Mouse (Mus musculus): ENCODE data around the gene Stmn3. TPM values are rescaled to one million over a fixed set of nuclear protein-coding genes. Genes with fewer than 3 reads are reported as not detected.

Stmn3 gene
- polyA plus RNA-seq (2014; fragmentation: Nextera tagmentation; extraction: Ambion mirVana) = 0.24 and 3.6 TPM in 2 replicates

- no peak; the same call in 1 of the 2 replicates for ATAC-seq (ENCODE audit: insufficient number of reproducible peaks, insufficient read depth, low FRiP score, low read depth)
- Histone ChIP-seq H3K4me3 (ENCODE audit: control insufficient read depth in 1 of 2, insufficient read depth in 1 of 2, low read depth in 1 of 2, low read length in 2 of 2) (peak within 1 kb of the TSS in 1 of 2 experiments; percentile 19; a peak in 2 of 4 replicates), H3K27ac (replicated peaks in 1 of 2; ENCODE audit: control insufficient read depth in 1 of 2, insufficient read depth in 1 of 2, low read depth in 2 of 2, low read length in 2 of 2) (no peak within 1 kb of the TSS), H3K9me3 (ENCODE audit: control insufficient read depth, low read length) (no peaks in the 10 kb centered on the region), H3K36me3 (ENCODE audit: control insufficient read depth, insufficient read depth, low read length) (no peaks in the 10 kb centered on the region), H3K9ac (ENCODE audit: low read length) (no peak within 1 kb of the TSS), H3K4me1 (ENCODE audit: control insufficient read depth in 2 of 2, insufficient read depth in 2 of 2, low read length in 2 of 2) (peaks cover 4 to 6% of the 10 kb centered on the region in 2 experiments; a peak in 2 of 4 replicates), H3K27me3 (ENCODE audit: control insufficient read depth, insufficient read depth, low read length) (peaks cover 46% of the 10 kb centered on the region), H3K4me2 (ENCODE audit: low read length) (peak within 1 kb of the TSS; percentile 42)
- 5% methylated on average over 23 of the region's 23 CpGs for WGBS
These were observed at the start of gene Stmn3 for GRCm38 (mm10) chr2:181314080-181314810. Gene Stmn3, minus strand, starts transcription at chr2:181314500.

- Histone ChIP-seq H3K9ac (ENCODE audit: low read length) (peak overlapping the region; percentile 93), H3K36me3 (ENCODE audit: control insufficient read depth, insufficient read depth, low read length) (peaks cover 60% of the 10 kb centered on the region), H3K4me1 (ENCODE audit: control insufficient read depth in 2 of 2, insufficient read depth in 2 of 2, low read length in 2 of 2) (peaks cover 3 to 31% of the 10 kb centered on the region in 2 experiments), H3K4me3 (ENCODE audit: control insufficient read depth in 1 of 2, insufficient read depth in 1 of 2, low read depth in 1 of 2, low read length in 2 of 2) (peak overlapping the region in 1 of 2 experiments; percentile 93; a peak in 1 of 4 replicates), H3K27ac (replicated peaks in 1 of 2; ENCODE audit: control insufficient read depth in 1 of 2, insufficient read depth in 1 of 2, low read depth in 2 of 2, low read length in 2 of 2) (no peak overlapping the region), H3K9me3 (ENCODE audit: control insufficient read depth, low read length) (no peaks in the 10 kb centered on the region), H3K4me2 (ENCODE audit: low read length) (peak overlapping the region; percentile 97), H3K27me3 (ENCODE audit: control insufficient read depth, insufficient read depth, low read length) (no peaks in the 10 kb centered on the region)
- 78% methylated on average over 3 of the region's 3 CpGs for WGBS
- no peak for ATAC-seq (ENCODE audit: insufficient number of reproducible peaks, insufficient read depth, low FRiP score, low read depth)
These were observed 49.6 kb upstream of the Stmn3 start for GRCm38 (mm10) chr2:181363946-181364345.

GRCm38 (mm10) chr2:181356780-181357179 is 42.5 kb upstream of the Stmn3 start:
- ATAC-seq (ENCODE audit: insufficient number of reproducible peaks, insufficient read depth, low FRiP score, low read depth) = no peak
- no peak overlapping the region for H3K4me2 ChIP-seq (ENCODE audit: low read length)
- no peak overlapping the region for H3K4me3 ChIP-seq (ENCODE audit: control insufficient read depth in 1 of 2, insufficient read depth in 1 of 2, low read depth in 1 of 2, low read length in 2 of 2)
- H3K9ac ChIP-seq (ENCODE audit: low read length) = no peak overlapping the region
- H3K9me3 ChIP-seq (ENCODE audit: control insufficient read depth, low read length) = no peaks in the 10 kb centered on the region
- H3K4me1 ChIP-seq (ENCODE audit: control insufficient read depth in 2 of 2, insufficient read depth in 2 of 2, low read length in 2 of 2) = no peaks in the 10 kb centered on the region
- H3K27me3 ChIP-seq (ENCODE audit: control insufficient read depth, insufficient read depth, low read length) = no peaks in the 10 kb centered on the region
- no peak overlapping the region for H3K27ac ChIP-seq (replicated peaks in 1 of 2; ENCODE audit: control insufficient read depth in 1 of 2, insufficient read depth in 1 of 2, low read depth in 2 of 2, low read length in 2 of 2)
- peaks cover 99% of the 10 kb centered on the region for H3K36me3 ChIP-seq (ENCODE audit: control insufficient read depth, insufficient read depth, low read length)
- 68% methylated on average over 3 of the region's 3 CpGs for WGBS

GRCm38 (mm10) chr2:181342766-181343165 is 28.5 kb upstream of the Stmn3 start:
- Histone ChIP-seq H3K4me2 (ENCODE audit: low read length) (0 out of 2 replicates have a peak overlapping the region, but pooled peaks have one; percentile 9), H3K36me3 (ENCODE audit: control insufficient read depth, insufficient read depth, low read length) (peaks cover 72% of the 10 kb centered on the region), H3K27me3 (ENCODE audit: control insufficient read depth, insufficient read depth, low read length) (no peaks in the 10 kb centered on the region), H3K9ac (ENCODE audit: low read length) (no peak overlapping the region), H3K27ac (replicated peaks in 1 of 2; ENCODE audit: control insufficient read depth in 1 of 2, insufficient read depth in 1 of 2, low read depth in 2 of 2, low read length in 2 of 2) (peak overlapping the region; percentile 52 to 82), H3K4me3 (ENCODE audit: control insufficient read depth in 1 of 2, insufficient read depth in 1 of 2, low read depth in 1 of 2, low read length in 2 of 2) (no peak overlapping the region), H3K4me1 (ENCODE audit: control insufficient read depth in 2 of 2, insufficient read depth in 2 of 2, low read length in 2 of 2) (peaks cover 11 to 17% of the 10 kb centered on the region in 2 experiments; a peak in 3 of 4 replicates), H3K9me3 (ENCODE audit: control insufficient read depth, low read length) (no peaks in the 10 kb centered on the region)
- 35% methylated on average over 6 of the region's 6 CpGs for WGBS
- peak; percentile 82 for ATAC-seq (ENCODE audit: insufficient number of reproducible peaks, insufficient read depth, low FRiP score, low read depth)

- ATAC-seq (ENCODE audit: insufficient number of reproducible peaks, insufficient read depth, low FRiP score, low read depth) = no peak
- Histone ChIP-seq H3K4me3 (ENCODE audit: control insufficient read depth in 1 of 2, insufficient read depth in 1 of 2, low read depth in 1 of 2, low read length in 2 of 2) (no peak overlapping the region), H3K4me2 (ENCODE audit: low read length) (no peak overlapping the region), H3K27ac (replicated peaks in 1 of 2; ENCODE audit: control insufficient read depth in 1 of 2, insufficient read depth in 1 of 2, low read depth in 2 of 2, low read length in 2 of 2) (no peak overlapping the region), H3K9me3 (ENCODE audit: control insufficient read depth, low read length) (no peaks in the 10 kb centered on the region), H3K4me1 (ENCODE audit: control insufficient read depth in 2 of 2, insufficient read depth in 2 of 2, low read length in 2 of 2) (peaks cover 11 to 17% of the 10 kb centered on the region in 2 experiments; a peak in 3 of 4 replicates), H3K9ac (ENCODE audit: low read length) (no peak overlapping the region), H3K36me3 (ENCODE audit: control insufficient read depth, insufficient read depth, low read length) (peaks cover 72% of the 10 kb centered on the region), H3K27me3 (ENCODE audit: control insufficient read depth, insufficient read depth, low read length) (no peaks in the 10 kb centered on the region)
- WGBS = 85% methylated on average over 4 of the region's 4 CpGs
These were observed 26.1 kb upstream of the Stmn3 start for GRCm38 (mm10) chr2:181340426-181340825.

GRCm38 (mm10) chr2:181334023-181334422 is 19.7 kb upstream of the Stmn3 start:
- Histone ChIP-seq H3K27me3 (ENCODE audit: control insufficient read depth, insufficient read depth, low read length) (no peaks in the 10 kb centered on the region), H3K36me3 (ENCODE audit: control insufficient read depth, insufficient read depth, low read length) (peaks cover 89% of the 10 kb centered on the region), H3K9ac (ENCODE audit: low read length) (no peak overlapping the region), H3K27ac (replicated peaks in 1 of 2; ENCODE audit: control insufficient read depth in 1 of 2, insufficient read depth in 1 of 2, low read depth in 2 of 2, low read length in 2 of 2) (no peak overlapping the region), H3K4me1 (ENCODE audit: control insufficient read depth in 2 of 2, insufficient read depth in 2 of 2, low read length in 2 of 2) (0 out of 4 replicates have a peak, but pooled peaks cover 0 to 3% of the 10 kb centered on the region in 2 experiments), H3K4me3 (ENCODE audit: control insufficient read depth in 1 of 2, insufficient read depth in 1 of 2, low read depth in 1 of 2, low read length in 2 of 2) (no peak overlapping the region), H3K9me3 (ENCODE audit: control insufficient read depth, low read length) (no peaks in the 10 kb centered on the region), H3K4me2 (ENCODE audit: low read length) (no peak overlapping the region)
- WGBS = 59% methylated on average over 3 of the region's 3 CpGs
- ATAC-seq (ENCODE audit: insufficient number of reproducible peaks, insufficient read depth, low FRiP score, low read depth) = no peak

GRCm38 (mm10) chr2:181332542-181332941 is 18.2 kb upstream of the Stmn3 start:
- Histone ChIP-seq H3K27me3 (ENCODE audit: control insufficient read depth, insufficient read depth, low read length) (no peaks in the 10 kb centered on the region), H3K4me2 (ENCODE audit: low read length) (no peak overlapping the region), H3K36me3 (ENCODE audit: control insufficient read depth, insufficient read depth, low read length) (peaks cover 91% of the 10 kb centered on the region), H3K9me3 (ENCODE audit: control insufficient read depth, low read length) (no peaks in the 10 kb centered on the region), H3K27ac (replicated peaks in 1 of 2; ENCODE audit: control insufficient read depth in 1 of 2, insufficient read depth in 1 of 2, low read depth in 2 of 2, low read length in 2 of 2) (no peak overlapping the region), H3K4me3 (ENCODE audit: control insufficient read depth in 1 of 2, insufficient read depth in 1 of 2, low read depth in 1 of 2, low read length in 2 of 2) (no peak overlapping the region), H3K9ac (ENCODE audit: low read length) (no peak overlapping the region), H3K4me1 (ENCODE audit: control insufficient read depth in 2 of 2, insufficient read depth in 2 of 2, low read length in 2 of 2) (0 out of 4 replicates have a peak, but pooled peaks cover 0 to 3% of the 10 kb centered on the region in 2 experiments)
- no peak for ATAC-seq (ENCODE audit: insufficient number of reproducible peaks, insufficient read depth, low FRiP score, low read depth)

All from heart, embryonic 14.5 days (tissue).